In the genomic region with DNA sequence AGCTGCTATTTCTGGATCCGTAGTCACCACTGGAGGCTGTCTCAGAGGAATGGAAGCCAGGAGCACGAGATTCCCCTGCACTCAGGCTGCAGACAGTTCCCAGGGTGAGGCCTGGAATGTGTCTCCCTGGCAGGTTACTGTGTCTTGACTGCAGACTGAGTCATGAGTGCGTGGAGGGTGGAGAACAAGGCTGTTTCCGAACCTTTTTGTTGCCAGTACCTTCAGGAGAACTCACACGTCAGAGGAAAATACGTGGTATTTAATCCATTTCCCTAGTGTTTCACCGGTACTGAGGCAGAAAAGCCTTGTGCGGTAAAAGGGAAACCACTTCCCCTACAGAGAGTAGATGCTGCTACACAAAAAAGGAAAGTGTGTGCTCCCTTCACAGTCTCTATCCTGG, we compare ENCODE assay signal across 9 mouse cellular contexts. TPM values are rescaled to one million over a fixed set of nuclear protein-coding genes. Genes with fewer than 3 reads are reported as not detected.
DNase-seq lines count a peak whose midpoint lies in the region; ATAC-seq and TF ChIP-seq lines count a peak whose summit lies in the region.
"Had no signal": no experiment of that assay in that cellular context is flagged by ENCODE, and none has a peak within 500 bp of the region (broad histone marks: within the 10 kb centered on the region; RNA-seq: fewer than 3 reads in every experiment).

No protein-coding gene starts in this region.

- H3K9me3 ChIP-seq in forebrain, embryonic 11.5 days (ENCODE audit: control insufficient read depth, low read length), result no peaks in the 10 kb centered on the region
- H3K9me3 ChIP-seq in hindbrain, embryonic 14.5 days (ENCODE audit: control insufficient read depth, low read length), result no peaks in the 10 kb centered on the region
- no peaks in the 10 kb centered on the region for H3K9me3 ChIP-seq in forebrain, embryonic 16.5 days (ENCODE audit: control insufficient read depth, low read length)

- no peak for ATAC-seq in forebrain, embryonic 11.5 days (replicated peaks; ENCODE audit: low FRiP score)
- ATAC-seq in hindbrain, embryonic 14.5 days (ENCODE audit: low FRiP score), result no peak
- no peak for ATAC-seq in forebrain, embryonic 16.5 days

- peak; percentile 29 to 52 for DNase-seq in right cerebral cortex, adult 2 months (ENCODE audit: low spot score in 2 of 2)
- DNase-seq in right cerebral cortex, postnatal 14 days, result no peak
- DNase-seq in heart, postnatal 36 days, result peak; percentile 49 to 63
- DNase-seq in skeletal muscle tissue, adult 2 months (ENCODE audit: low read depth, low spot score), result peak; percentile 81
- DNase-seq in forebrain, embryonic 11.5 days (ENCODE audit: low spot score), result no peak
- DNase-seq in hindbrain, embryonic 14.5 days (ENCODE audit: low spot score), result no peak

- H3K4me1 ChIP-seq in embryonic fibroblast, embryonic 13.5 days (ENCODE audit: control insufficient read depth, insufficient read depth, low read length), result peaks cover 7% of the 10 kb centered on the region
- H3K4me1 ChIP-seq in forebrain, embryonic 11.5 days (replicated peaks; ENCODE audit: control insufficient read depth, insufficient read depth, low read length), result no peaks in the 10 kb centered on the region
- H3K4me1 ChIP-seq in hindbrain, embryonic 14.5 days (replicated peaks; ENCODE audit: control insufficient read depth, insufficient read depth, low read length), result no peaks in the 10 kb centered on the region
- H3K4me1 ChIP-seq in forebrain, embryonic 16.5 days (replicated peaks; ENCODE audit: control insufficient read depth, insufficient read depth, low read length), result 0 out of 2 replicates have a peak, but pooled peaks cover 2% of the 10 kb centered on the region

- H3K9ac ChIP-seq in forebrain, embryonic 11.5 days (ENCODE audit: low read length), result no peak overlapping the region
- H3K9ac ChIP-seq in hindbrain, embryonic 14.5 days, result no peak overlapping the region
- H3K9ac ChIP-seq in forebrain, embryonic 16.5 days (replicated peaks; ENCODE audit: low read depth, low read length), result no peak overlapping the region

- TF ChIP-seq POLR2A in embryonic fibroblast, embryonic 13.5 days (IDR thresholded peaks at IDR 0.05; ENCODE audit: low read depth, low read length), result peak; percentile 51; the same call in 1 of the 2 replicates

- peak overlapping the region; percentile 82 for H3K27ac ChIP-seq in embryonic fibroblast, embryonic 13.5 days (ENCODE audit: insufficient read depth, low read length)
- no peak overlapping the region for H3K27ac ChIP-seq in forebrain, embryonic 11.5 days (ENCODE audit: low read depth, low read length)
- no peak overlapping the region for H3K27ac ChIP-seq in hindbrain, embryonic 14.5 days
- no peak overlapping the region for H3K27ac ChIP-seq in forebrain, embryonic 16.5 days (ENCODE audit: low read length)

- H3K36me3 ChIP-seq in forebrain, embryonic 11.5 days (ENCODE audit: control insufficient read depth, insufficient read depth, low read length), result no peaks in the 10 kb centered on the region
- no peaks in the 10 kb centered on the region for H3K36me3 ChIP-seq in hindbrain, embryonic 14.5 days (replicated peaks; ENCODE audit: control insufficient read depth, insufficient read depth)
- H3K36me3 ChIP-seq in forebrain, embryonic 16.5 days (ENCODE audit: control insufficient read depth, insufficient read depth), result no peaks in the 10 kb centered on the region

- no peaks in the 10 kb centered on the region for H3K27me3 ChIP-seq in forebrain, embryonic 11.5 days (ENCODE audit: control insufficient read depth, insufficient read depth, low read length)
- no peaks in the 10 kb centered on the region for H3K27me3 ChIP-seq in hindbrain, embryonic 14.5 days (ENCODE audit: control insufficient read depth, insufficient read depth, low read length)
- H3K27me3 ChIP-seq in forebrain, embryonic 16.5 days (replicated peaks; ENCODE audit: control insufficient read depth, insufficient read depth, low read length), result no peaks in the 10 kb centered on the region

- no peak overlapping the region for H3K4me2 ChIP-seq in forebrain, embryonic 11.5 days (ENCODE audit: low read depth, low read length, severe bottlenecking)
- no peak overlapping the region for H3K4me2 ChIP-seq in hindbrain, embryonic 14.5 days (replicated peaks)
- no peak overlapping the region for H3K4me2 ChIP-seq in forebrain, embryonic 16.5 days (ENCODE audit: low read length)

- no peak overlapping the region for H3K4me3 ChIP-seq in embryonic fibroblast, embryonic 13.5 days (ENCODE audit: insufficient read depth, low read length)
- H3K4me3 ChIP-seq in forebrain, embryonic 11.5 days (ENCODE audit: low read depth, low read length), result no peak overlapping the region
- no peak overlapping the region for H3K4me3 ChIP-seq in hindbrain, embryonic 14.5 days (replicated peaks; ENCODE audit: low read length)
- H3K4me3 ChIP-seq in forebrain, embryonic 16.5 days (replicated peaks; ENCODE audit: low read length), result no peak overlapping the region

- 55% methylated on average over 8 of the region's 8 CpGs for WGBS in forebrain, embryonic 11.5 days
- WGBS in hindbrain, embryonic 14.5 days, result 55% methylated on average over 8 of the region's 8 CpGs
- WGBS in forebrain, embryonic 16.5 days, result 58% methylated on average over 8 of the region's 8 CpGs

- intact Hi-C loops in heart, postnatal 36 days (cut with DNase I), result loop anchor here (5.0 kb wide), 1 partner anchor 34 kb away; no protein-coding TSS in a partner anchor

- no peak for TF ChIP-seq CTCF in embryonic fibroblast, embryonic 13.5 days (IDR thresholded peaks at IDR 0.05; ENCODE audit: borderline replicate concordance, insufficient read depth, low read length)

RNA-seq across cellular contexts. Expression of gene Prnp, which starts 6.9 kb away (rescaled TPM):
- polyA plus RNA-seq in embryonic fibroblast, embryonic 13.5 days (2011; ENCODE audit: insufficient read length, low read depth, missing spikeins), result 207 and 213 TPM in 2 replicates
- total RNA-seq in heart, postnatal 36 days (2021), result 100 to 1,000 TPM; 102 to 117 TPM
- polyA plus RNA-seq in forebrain, embryonic 11.5 days (2014; fragmentation: Nextera tagmentation; extraction: Ambion mirVana), result 25.4 and 31.2 TPM in 2 replicates
- 99.5 and 101 TPM in 2 replicates for polyA plus RNA-seq in hindbrain, embryonic 14.5 days (2014; fragmentation: Nextera tagmentation; extraction: Ambion mirVana)
- 204 and 205 TPM in 2 replicates for polyA plus RNA-seq in forebrain, embryonic 16.5 days (2015; fragmentation: Nextera tagmentation; extraction: Ambion mirVana)

RNA-seq across cellular contexts. Expression of gene Prn, which starts 6.9 kb away (rescaled TPM):
- not detected in 2 replicates for polyA plus RNA-seq in embryonic fibroblast, embryonic 13.5 days (2011; ENCODE audit: insufficient read length, low read depth, missing spikeins)
- 1 to 10 TPM in 1 of 2 experiments, not detected in 1; 1.8 TPM for total RNA-seq in heart, postnatal 36 days (2021)
- not detected in 2 replicates for polyA plus RNA-seq in forebrain, embryonic 11.5 days (2014; fragmentation: Nextera tagmentation; extraction: Ambion mirVana)
- polyA plus RNA-seq in hindbrain, embryonic 14.5 days (2014; fragmentation: Nextera tagmentation; extraction: Ambion mirVana), result not detected in 2 replicates
- 0.48 TPM in 1 of 2 replicates, not detected in the other for polyA plus RNA-seq in forebrain, embryonic 16.5 days (2015; fragmentation: Nextera tagmentation; extraction: Ambion mirVana)
- polyA plus RNA-seq: limb, embryonic 14.5 days had no signal

RNA-seq across cellular contexts. Expression of gene Erv3, which starts 43.3 kb away (rescaled TPM):
- polyA plus RNA-seq in embryonic fibroblast, embryonic 13.5 days (2011; ENCODE audit: insufficient read length, low read depth, missing spikeins), result not detected in 2 replicates
- total RNA-seq in heart, postnatal 36 days (2021), result not detected
- polyA plus RNA-seq in forebrain, embryonic 11.5 days (2014; fragmentation: Nextera tagmentation; extraction: Ambion mirVana), result not detected in 2 replicates
- 0.07 TPM in 1 of 2 replicates, not detected in the other for polyA plus RNA-seq in hindbrain, embryonic 14.5 days (2014; fragmentation: Nextera tagmentation; extraction: Ambion mirVana)
- polyA plus RNA-seq in forebrain, embryonic 16.5 days (2015; fragmentation: Nextera tagmentation; extraction: Ambion mirVana), result not detected in 2 replicates

RNA-seq across cellular contexts. Expression of gene Prnd, which starts 47.8 kb away (rescaled TPM):
- 1.3 and 1.5 TPM in 2 replicates for polyA plus RNA-seq in embryonic fibroblast, embryonic 13.5 days (2011; ENCODE audit: insufficient read length, low read depth, missing spikeins)
- total RNA-seq in heart, postnatal 36 days (2021), result 1 to 10 TPM; 1.4 to 2.4 TPM
- polyA plus RNA-seq in forebrain, embryonic 11.5 days (2014; fragmentation: Nextera tagmentation; extraction: Ambion mirVana), result 4.5 and 5.0 TPM in 2 replicates
- 11.8 and 15.0 TPM in 2 replicates for polyA plus RNA-seq in hindbrain, embryonic 14.5 days (2014; fragmentation: Nextera tagmentation; extraction: Ambion mirVana)
- 11.2 and 12.8 TPM in 2 replicates for polyA plus RNA-seq in forebrain, embryonic 16.5 days (2015; fragmentation: Nextera tagmentation; extraction: Ambion mirVana)

Comparison
In these comparisons a context has a peak if more than half of its experiments do, and no peak if none do; other contexts are left out.
1. DNase-seq: peak in right cerebral cortex, adult 2 months (2 of 2), heart, postnatal 36 days (2 of 2) and skeletal muscle tissue, adult 2 months (single experiment); none in right cerebral cortex, postnatal 14 days (single experiment), forebrain, embryonic 11.5 days (single experiment) and hindbrain, embryonic 14.5 days (single experiment).